In the genomic region with DNA sequence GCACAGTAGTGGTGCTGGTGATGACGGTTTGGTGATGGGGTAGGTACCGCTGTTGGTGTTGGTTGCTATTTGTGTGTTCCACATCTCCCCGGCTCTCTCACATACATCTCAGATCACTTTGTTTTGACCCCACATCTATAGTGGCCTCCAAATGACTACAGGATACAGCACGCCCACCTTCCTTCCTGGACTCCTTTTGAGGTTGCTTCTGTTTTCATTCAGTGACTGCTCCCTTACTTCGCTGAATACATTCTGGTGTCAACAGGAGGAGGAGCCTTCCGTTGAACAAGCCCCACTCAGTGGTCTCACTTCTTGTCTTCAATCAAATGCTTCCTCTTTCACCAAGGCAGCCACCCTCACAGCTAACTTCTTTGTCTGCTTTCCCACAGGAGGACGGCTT, we compare ENCODE assay signal across 12 mouse cellular contexts. TPM values are rescaled to one million over a fixed set of nuclear protein-coding genes. Genes with fewer than 3 reads are reported as not detected.
DNase-seq lines count a peak whose midpoint lies in the region; ATAC-seq and TF ChIP-seq lines count a peak whose summit lies in the region.
"Had no signal": no experiment of that assay in that cellular context is flagged by ENCODE, and none has a peak within 500 bp of the region (broad histone marks: within the 10 kb centered on the region; RNA-seq: fewer than 3 reads in every experiment).

No protein-coding gene starts in this region.

- no peak for ATAC-seq in heart, embryonic 14.5 days (ENCODE audit: insufficient number of reproducible peaks, insufficient read depth, low FRiP score, low read depth)
- ATAC-seq in heart, embryonic 11.5 days (replicated peaks; ENCODE audit: insufficient number of reproducible peaks, low FRiP score, low TSS enrichment), result no peak
- ATAC-seq in lung, embryonic 16.5 days (ENCODE audit: low read depth), result no peak

- H3K27me3 ChIP-seq in heart, embryonic 14.5 days (ENCODE audit: control insufficient read depth, insufficient read depth, low read length), result no peaks in the 10 kb centered on the region
- H3K27me3 ChIP-seq in heart, embryonic 11.5 days (ENCODE audit: control insufficient read depth, insufficient read depth, low read length), result no peaks in the 10 kb centered on the region
- no peaks in the 10 kb centered on the region for H3K27me3 ChIP-seq in E14TG2a.4 (ENCODE audit: insufficient read depth, low read length)
- H3K27me3 ChIP-seq in lung, embryonic 16.5 days (ENCODE audit: control insufficient read depth, insufficient read depth, low read depth, low read length), result no peaks in the 10 kb centered on the region

- intact Hi-C loops in gastrocnemius, postnatal 36 days (cut with DNase I), result no loop called here

- TF ChIP-seq CTCF in E14TG2a.4 (conservative IDR thresholded peaks at IDR 0.05; ENCODE audit: low read length), result no peak

- no peak overlapping the region for H3K9ac ChIP-seq in heart, embryonic 14.5 days (ENCODE audit: low read length)
- H3K9ac ChIP-seq in heart, embryonic 11.5 days (ENCODE audit: low read depth, low read length), result no peak overlapping the region
- H3K9ac ChIP-seq in lung, embryonic 16.5 days (ENCODE audit: low read length), result no peak overlapping the region
- H3K9ac ChIP-seq: liver, embryonic 15.5 days had no signal

- 54% methylated on average over 7 of the region's 7 CpGs for WGBS in heart, embryonic 14.5 days
- 52% methylated on average over 7 of the region's 7 CpGs for WGBS in heart, embryonic 11.5 days (ENCODE audit: insufficient replicate concordance)
- WGBS in lung, embryonic 16.5 days, result 62% methylated on average over 7 of the region's 7 CpGs

- no peaks in the 10 kb centered on the region for H3K36me3 ChIP-seq in heart, embryonic 14.5 days (ENCODE audit: control insufficient read depth, insufficient read depth, low read length)
- no peaks in the 10 kb centered on the region for H3K36me3 ChIP-seq in heart, embryonic 11.5 days (ENCODE audit: control insufficient read depth, insufficient read depth, low read length)
- peaks cover 7% of the 10 kb centered on the region; the same call in 1 of the 2 replicates for H3K36me3 ChIP-seq in E14TG2a.4 (ENCODE audit: insufficient read depth, low read length)
- no peaks in the 10 kb centered on the region for H3K36me3 ChIP-seq in lung, embryonic 16.5 days (ENCODE audit: control insufficient read depth, insufficient read depth, low read length)
- H3K36me3 ChIP-seq: G1E; liver, embryonic 15.5 days had no signal

- H3K4me2 ChIP-seq in heart, embryonic 14.5 days (ENCODE audit: low read length), result no peak overlapping the region
- no peak overlapping the region for H3K4me2 ChIP-seq in heart, embryonic 11.5 days
- H3K4me2 ChIP-seq in lung, embryonic 16.5 days (ENCODE audit: low read depth, low read length), result peak overlapping the region; percentile 5; the same call in 1 of the 2 replicates
- H3K4me2 ChIP-seq: liver, embryonic 15.5 days had no signal

- peak overlapping the region; percentile 4 to 25; a peak in 2 of 4 replicates for H3K27ac ChIP-seq in heart, embryonic 14.5 days (replicated peaks in 1 of 2; ENCODE audit: control insufficient read depth in 1 of 2, insufficient read depth in 1 of 2, low read depth in 2 of 2, low read length in 2 of 2)
- no peak overlapping the region for H3K27ac ChIP-seq in heart, embryonic 11.5 days (ENCODE audit: low read depth, low read length)
- H3K27ac ChIP-seq in lung, embryonic 16.5 days (ENCODE audit: low read length), result peak overlapping the region; percentile 72
- H3K27ac ChIP-seq: liver, embryonic 15.5 days had no signal

- peak; percentile 29 for DNase-seq in spleen, adult 12 weeks (ENCODE audit: low spot score)
- DNase-seq in adrenal gland, adult 2 months, result no peak
- no peak for DNase-seq in cerebellum, postnatal 4 days (ENCODE audit: low spot score in 2 of 2)
- no peak for DNase-seq in gastrocnemius, postnatal 36 days
- DNase-seq: embryo, embryonic 11 days; kidney, adult 11 months had no signal

- no peak overlapping the region for H3K4me3 ChIP-seq in heart, embryonic 14.5 days (ENCODE audit: control insufficient read depth in 1 of 2, insufficient read depth in 1 of 2, low read depth in 1 of 2, low read length in 2 of 2)
- no peak overlapping the region for H3K4me3 ChIP-seq in heart, embryonic 11.5 days (ENCODE audit: low read depth, low read length)
- H3K4me3 ChIP-seq in E14TG2a.4 (replicated peaks; ENCODE audit: low read length), result peak overlapping the region; percentile 20; the same call in 1 of the 2 replicates
- no peak overlapping the region for H3K4me3 ChIP-seq in lung, embryonic 16.5 days (ENCODE audit: low read length)
- H3K4me3 ChIP-seq: liver, embryonic 15.5 days had no signal

- no peaks in the 10 kb centered on the region for H3K9me3 ChIP-seq in heart, embryonic 14.5 days (ENCODE audit: control insufficient read depth, low read length)
- no peaks in the 10 kb centered on the region for H3K9me3 ChIP-seq in heart, embryonic 11.5 days (replicated peaks; ENCODE audit: control insufficient read depth, low read length)
- no peaks in the 10 kb centered on the region for H3K9me3 ChIP-seq in E14TG2a.4 (ENCODE audit: low read length)
- no peaks in the 10 kb centered on the region for H3K9me3 ChIP-seq in lung, embryonic 16.5 days (ENCODE audit: control insufficient read depth, low read length)
- H3K9me3 ChIP-seq: G1E; liver, embryonic 15.5 days had no signal

- peaks cover 9% of the 10 kb centered on the region in 2 experiments; a peak in 2 of 4 replicates for H3K4me1 ChIP-seq in heart, embryonic 14.5 days (ENCODE audit: control insufficient read depth in 2 of 2, insufficient read depth in 2 of 2, low read length in 2 of 2)
- H3K4me1 ChIP-seq in heart, embryonic 11.5 days (ENCODE audit: control insufficient read depth, insufficient read depth, low read length), result peaks cover 14% of the 10 kb centered on the region
- H3K4me1 ChIP-seq in E14TG2a.4 (replicated peaks; ENCODE audit: low read depth, low read length), result peaks cover 42% of the 10 kb centered on the region
- H3K4me1 ChIP-seq in lung, embryonic 16.5 days (replicated peaks; ENCODE audit: control insufficient read depth, insufficient read depth, low read length), result peaks cover 24% of the 10 kb centered on the region

RNA-seq across cellular contexts. Expression of gene Tmsb10, which starts 3.8 kb away (rescaled TPM):
- 1,599 and 1,682 TPM in 2 replicates for polyA plus RNA-seq in heart, embryonic 14.5 days (2014; fragmentation: Nextera tagmentation; extraction: Ambion mirVana)
- polyA plus RNA-seq in heart, embryonic 11.5 days (2014; fragmentation: Nextera tagmentation; extraction: Ambion mirVana), result 1,975 and 2,031 TPM in 2 replicates
- 2,242 and 2,568 TPM in 2 replicates for polyA plus RNA-seq in lung, embryonic 16.5 days (2015; fragmentation: Nextera tagmentation; extraction: Ambion mirVana)
- total RNA-seq in adrenal gland, adult 2 months (2021), result 100 to 1,000 TPM; 169 to 249 TPM
- polyA plus RNA-seq in adrenal gland, adult 2 months (2012; rRNA removed), result 18.0 and 18.5 TPM in 2 replicates
- total RNA-seq in gastrocnemius, postnatal 36 days (2021), result 10 to 100 TPM; 61.2 to 79.8 TPM

RNA-seq across cellular contexts. Expression of gene Kcmf1, which starts 55.0 kb away (rescaled TPM):
- 60.8 and 62.5 TPM in 2 replicates for polyA plus RNA-seq in heart, embryonic 14.5 days (2014; fragmentation: Nextera tagmentation; extraction: Ambion mirVana)
- polyA plus RNA-seq in heart, embryonic 11.5 days (2014; fragmentation: Nextera tagmentation; extraction: Ambion mirVana), result 44.7 and 46.1 TPM in 2 replicates
- polyA plus RNA-seq in lung, embryonic 16.5 days (2015; fragmentation: Nextera tagmentation; extraction: Ambion mirVana), result 26.6 and 30.6 TPM in 2 replicates
- total RNA-seq in adrenal gland, adult 2 months (2021), result 100 to 1,000 TPM in 1 of 2 experiments, 10 to 100 TPM in 1; 77.9 to 108 TPM
- polyA plus RNA-seq in adrenal gland, adult 2 months (2012; rRNA removed), result 213 and 217 TPM in 2 replicates
- total RNA-seq in gastrocnemius, postnatal 36 days (2021), result 100 to 1,000 TPM; 150 TPM

Comparison
In these comparisons a context has a peak if more than half of its experiments do, and no peak if none do; other contexts are left out.
1. RNA of gene Tmsb10, which starts 3.8 kb away (polyA plus RNA-seq): 2,242 to 2,568 TPM in lung, embryonic 16.5 days, 1,975 to 2,031 TPM in heart, embryonic 11.5 days and 1,599 to 1,682 TPM in heart, embryonic 14.5 days; 18.0 to 18.5 TPM in adrenal gland, adult 2 months; every median in the first group is over 10 times any median in the second.